Mouse (Mus musculus): Measurements from ENCODE around the gene Plscr3.

DNA sequence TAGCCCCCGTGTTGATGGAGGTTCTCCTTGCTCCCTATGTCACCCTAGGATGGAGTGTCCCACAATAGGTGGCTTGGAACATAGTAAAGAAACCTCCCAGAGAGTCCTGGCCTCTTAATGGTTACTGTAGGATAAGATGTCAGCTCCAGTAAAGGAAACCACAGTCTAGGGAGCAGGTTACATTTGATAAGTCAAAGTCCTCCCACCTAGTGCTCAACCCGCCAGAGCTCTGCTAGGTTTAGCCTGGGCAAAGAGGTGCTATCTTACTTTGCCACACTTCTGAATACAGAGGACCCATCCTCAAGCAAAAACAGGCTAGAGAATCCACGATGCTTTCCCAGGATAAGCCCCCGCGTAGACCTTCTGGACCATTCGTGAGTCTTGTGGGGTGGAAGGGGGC, 32.8 kb downstream of the Plscr3 start:
- TF ChIP-seq CTCF (IDR thresholded peaks at IDR 0.05; ENCODE audit: extremely low read depth, insufficient read depth, insufficient read length, insufficient replicate concordance) = no peak
- no peak for TF ChIP-seq POLR2A (IDR thresholded peaks at IDR 0.05; ENCODE audit: low read depth, low read length)

All from spleen, adult 2 months (tissue).